Mouse (Mus musculus) liver, embryonic 14.5 days (tissue): ENCODE measurements around the gene Strada. TPM values are rescaled to one million over a fixed set of nuclear protein-coding genes. Genes with fewer than 3 reads are reported as not detected.

ENCODE experiments used
- ATAC-seq: fragments of 200-750 bp; cut with Nextera tagmentation; 2 replicates; pipeline ENCODE4 v1.8.0; 2017; ENCODE audit warnings: moderate number of reproducible peaks, mild to moderate bottlenecking, moderate library complexity; ENCODE audit not compliant: insufficient read depth
- DNase-seq, 3 experiments: peaks; one replicate each; pipeline ENCODE4 v3.0.0-alpha.2; 2012 to 2013; ENCODE audit warnings: low read depth in 3 of 3, low spot score in 3 of 3
- H3K27ac ChIP-seq: fragments of 300-500 bp; sonication (generic); 2 replicates; pipeline ENCODE4 v1.5.1; 2014; ENCODE audit warnings: moderate library complexity, mild to moderate bottlenecking, control low read depth, inconsistent platforms
- H3K27me3 ChIP-seq: fragments of 300-500 bp; sonication (generic); 2 replicates; pipeline ENCODE4 v1.6.1; 2014; ENCODE audit warnings: mild to moderate bottlenecking, low read length, moderate library complexity; ENCODE audit not compliant: control insufficient read depth, insufficient read depth
- H3K36me3 ChIP-seq: fragments of 300-500 bp; sonication (generic); replicated peaks from 2 replicates; pipeline ENCODE4 v1.6.1; 2014; ENCODE audit warnings: low read depth; ENCODE audit not compliant: control insufficient read depth, insufficient read depth
- H3K4me1 ChIP-seq, 2 experiments: fragments of 200-500 bp in 1 of 2; fragments of 300-500 bp in 1 of 2; sonication (generic) in 1 of 2; replicated peaks; 2 replicates each; pipeline ENCODE4 v1.6.1; 2012 to 2014; ENCODE audit warnings: antibody characterized with exemption in 1 of 2, inconsistent platforms in 1 of 2, low read length in 1 of 2; ENCODE audit not compliant: control insufficient read depth in 2 of 2, insufficient read depth in 2 of 2
- H3K4me2 ChIP-seq: fragments of 300-500 bp; sonication (generic); 2 replicates; pipeline ENCODE4 v1.6.1; 2014; ENCODE audit warnings: low read depth, mild to moderate bottlenecking, control low read depth, moderate library complexity
- H3K4me3 ChIP-seq, 2 experiments: fragments of 200-500 bp in 1 of 2; fragments of 300-500 bp in 1 of 2; sonication (generic) in 1 of 2; 2 replicates each; pipeline ENCODE4 v1.5.1; 2012 to 2014; ENCODE audit warnings: low read depth in 2 of 2, low read length in 2 of 2, mild to moderate bottlenecking in 2 of 2, control low read depth in 1 of 2, inconsistent platforms in 1 of 2, moderate library complexity in 1 of 2; ENCODE audit not compliant: insufficient read depth in 1 of 2
- H3K9ac ChIP-seq: fragments of 300-500 bp; sonication (generic); replicated peaks from 2 replicates; pipeline ENCODE4 v1.6.1; 2014; ENCODE audit warnings: mild to moderate bottlenecking, control low read depth, moderate library complexity
- H3K9me3 ChIP-seq: fragments of 300-500 bp; sonication (generic); 2 replicates; pipeline ENCODE4 v1.6.1; 2016; ENCODE audit warnings: low read length, mixed read lengths; ENCODE audit not compliant: control insufficient read depth
- CTCF ChIP-seq: IDR thresholded peaks from 2 replicates; pipeline ENCODE4 v1.5.1; 2016; ENCODE audit warnings: antibody characterized with exemption, low read depth, control low read depth
- EP300 ChIP-seq: IDR thresholded peaks from 2 replicates; pipeline ENCODE4 v1.6.1; 2016; ENCODE audit warnings: antibody characterized with exemption, low read depth
- WGBS: fragments of 180-500 bp; shearing (Covaris S2); extraction: QIAGEN DNeasy Blood & Tissue Kit; methylation state at CpG from one replicate; pipeline ENCODE4 v1.1.7; 2014; ENCODE audit not compliant: insufficient replicate concordance; 5-methylcytosine and 5-hydroxymethylcytosine counted together
- polyA plus RNA-seq, 2 experiments: library from polyadenylated mRNA; depleted of rRNA in 1 of 2; stranded (reverse) in 1 of 2; unstranded in 1 of 2; fragments of >200 nt; fragmentation: Nextera tagmentation in 1 of 2; extraction: Ambion mirVana in 1 of 2; gene quantifications; 2 replicates each; pipeline versions ENCODE4 v1.2.1 to v1.2.3; 2012 to 2014

Gene Strada
- polyA plus RNA-seq, 2 experiments: 6.9 to 9.1 TPM

DNA sequence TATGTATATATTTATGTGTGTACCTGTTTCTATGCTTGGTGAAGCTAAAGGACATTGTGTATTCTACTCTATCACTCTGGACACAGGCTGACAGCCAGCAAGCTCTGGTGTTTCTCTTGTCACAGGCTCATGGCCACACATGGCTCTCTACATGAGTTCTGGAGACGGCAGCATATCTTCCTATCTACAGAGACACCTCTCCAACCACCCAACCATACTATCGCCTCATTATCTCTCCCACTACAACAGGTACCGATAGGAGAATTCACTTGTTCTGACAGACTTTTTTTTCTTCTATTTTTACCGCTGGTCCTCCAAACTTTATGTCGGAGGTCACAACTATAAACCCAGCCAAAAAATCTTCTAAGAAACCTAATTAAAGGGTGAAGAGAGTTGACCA is 9.7 kb downstream of the Strada start:
- Histone ChIP-seq H3K27me3 (no peaks in the 10 kb centered on the region), H3K9ac (peak overlapping the region; percentile 71), H3K27ac (peak overlapping the region; percentile 86), H3K4me2 (peak overlapping the region; percentile 85), H3K4me3 (peak overlapping the region; percentile 74 to 83), H3K4me1 (peaks cover 14% of the 10 kb centered on the region in 2 experiments), H3K36me3 (peaks cover 9% of the 10 kb centered on the region), H3K9me3 (no peaks in the 10 kb centered on the region)
- 21% methylated on average over 5 of the region's 5 CpGs for WGBS
- ATAC-seq (no peak), DNase-seq (no peak)
- TF ChIP-seq CTCF (no peak), EP300 (no peak)

DNA sequence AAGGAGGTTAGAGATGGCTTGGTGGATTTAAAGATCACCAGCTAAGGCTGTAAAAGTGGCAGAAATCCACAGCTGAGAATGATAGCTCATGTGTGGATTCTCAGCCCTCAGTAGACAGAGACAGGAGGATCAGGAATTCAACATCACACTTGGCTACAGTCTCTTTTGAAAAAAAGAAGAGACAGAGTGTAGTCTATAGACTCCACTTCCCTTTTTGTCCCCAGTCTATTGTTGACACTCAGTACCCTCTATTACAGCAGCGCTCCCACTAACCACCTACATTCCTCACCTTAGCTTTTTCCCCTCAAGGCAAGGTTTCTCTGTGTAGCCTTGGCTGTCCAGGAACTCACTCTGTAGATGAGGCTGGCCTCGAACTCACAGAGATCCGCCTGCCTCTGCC is 10.3 kb downstream of the Strada start:
- Histone ChIP-seq H3K9me3 (no peaks in the 10 kb centered on the region), H3K4me2 (peak overlapping the region; percentile 85), H3K4me3 (no peak overlapping the region; a peak in 1 of 4 replicates), H3K27ac (peak overlapping the region; percentile 6; the same call in 1 of the 2 replicates), H3K4me1 (peaks cover 14% of the 10 kb centered on the region in 2 experiments), H3K27me3 (no peaks in the 10 kb centered on the region), H3K36me3 (peaks cover 4% of the 10 kb centered on the region), H3K9ac (no peak overlapping the region)
- DNase-seq: no peak
- no peak for ATAC-seq
- TF ChIP-seq EP300 (no peak), CTCF (no peak)
- WGBS: 70% methylated on average over 3 of the region's 3 CpGs

- H3K4me3 ChIP-seq: no peak overlapping the region
- H3K4me2 ChIP-seq: no peak overlapping the region
- no peaks in the 10 kb centered on the region for H3K27me3 ChIP-seq
- H3K4me1 ChIP-seq: peaks cover 6 to 7% of the 10 kb centered on the region in 2 experiments
- no peak for DNase-seq
- no peaks in the 10 kb centered on the region for H3K36me3 ChIP-seq
- no peaks in the 10 kb centered on the region for H3K9me3 ChIP-seq
- TF ChIP-seq CTCF (no peak), EP300 (no peak)
- H3K9ac ChIP-seq: no peak overlapping the region
- WGBS: 78% methylated on average over 4 of the region's 4 CpGs
- H3K27ac ChIP-seq: no peak overlapping the region
- ATAC-seq: no peak
Measured at GRCm38 (mm10) chr11:106187326-106187725, 14.6 kb downstream of the Strada start.

DNA sequence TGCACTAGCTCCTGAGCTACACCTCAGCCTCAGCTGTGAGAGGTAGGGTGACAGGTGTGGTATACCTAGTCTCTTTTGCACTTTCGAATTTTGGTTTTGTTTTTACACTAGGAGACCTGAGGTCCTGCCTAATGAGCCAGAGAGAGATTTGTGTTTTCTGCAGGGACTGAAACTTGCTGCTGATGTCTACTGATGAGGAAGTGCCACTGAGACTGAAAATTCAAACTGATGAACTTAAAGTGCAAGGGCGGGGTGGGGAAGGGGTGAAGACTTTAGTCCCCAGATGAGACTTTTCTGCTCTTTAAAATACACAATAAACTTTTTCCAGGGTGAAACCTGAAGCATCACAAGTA is 21.5 kb downstream of the Strada start:
- Histone ChIP-seq H3K27ac (no peak overlapping the region), H3K4me3 (no peak overlapping the region), H3K27me3 (no peaks in the 10 kb centered on the region), H3K36me3 (no peaks in the 10 kb centered on the region), H3K9me3 (no peaks in the 10 kb centered on the region), H3K4me2 (no peak overlapping the region), H3K4me1 (peaks cover 18 to 24% of the 10 kb centered on the region in 2 experiments), H3K9ac (no peak overlapping the region)
- 51% methylated on average over 2 of the region's 2 CpGs for WGBS
- no peak for TF ChIP-seq EP300
- TF ChIP-seq CTCF: no peak
- DNase-seq (no peak), ATAC-seq (no peak)

DNA sequence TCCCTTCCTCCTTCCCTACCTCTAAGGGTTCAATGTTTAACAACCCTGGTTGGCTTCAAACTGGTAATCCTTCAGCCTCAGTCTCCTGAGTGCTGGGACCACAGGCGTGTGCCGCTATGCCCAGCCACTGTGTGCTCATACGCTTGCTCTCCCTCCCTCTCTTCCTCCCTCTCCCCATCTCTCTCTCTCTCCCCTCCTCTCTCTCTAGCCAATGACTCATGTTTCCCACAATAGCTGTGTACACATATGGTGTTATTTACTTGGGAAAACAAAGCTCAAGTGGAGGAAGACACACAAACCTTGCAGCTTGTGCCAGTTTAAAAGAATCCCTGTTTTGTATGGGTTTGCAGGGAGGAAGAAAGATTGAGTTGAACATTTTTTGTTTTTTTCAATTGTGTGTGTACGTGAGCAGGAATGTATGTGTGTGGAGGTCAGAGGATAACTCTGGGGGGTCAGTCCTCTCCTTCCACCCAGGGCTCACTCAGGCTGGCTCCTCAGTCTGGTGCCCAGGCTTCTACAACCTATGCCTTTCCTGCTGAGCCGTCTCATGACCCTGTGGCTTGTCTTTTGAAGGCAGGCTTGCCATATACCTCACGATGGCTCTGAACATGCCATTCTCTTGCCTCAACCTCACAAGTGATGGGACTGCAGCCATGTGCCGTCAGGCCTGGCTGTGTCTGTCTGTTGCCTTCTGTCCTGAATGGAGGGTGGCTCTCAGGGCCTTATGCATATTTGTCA is 22.1 kb downstream of the Strada start:
- Histone ChIP-seq H3K9me3 (no peaks in the 10 kb centered on the region), H3K9ac (no peak overlapping the region), H3K4me2 (no peak overlapping the region), H3K4me3 (no peak overlapping the region), H3K36me3 (no peaks in the 10 kb centered on the region), H3K27ac (no peak overlapping the region), H3K27me3 (no peaks in the 10 kb centered on the region), H3K4me1 (peaks cover 20 to 26% of the 10 kb centered on the region in 2 experiments)
- WGBS: 64% methylated on average over 7 of the region's 7 CpGs
- TF ChIP-seq EP300 (no peak), CTCF (no peak)
- DNase-seq: no peak
- ATAC-seq: no peak
